Mouse (Mus musculus): ENCODE results near the gene Rhoc. TPM values are rescaled to one million over a fixed set of nuclear protein-coding genes. Genes with fewer than 3 reads are reported as not detected.

Gene Rhoc
- total and polyA plus RNA-seq, 3 experiments = 1.2 to 8.3 (median 7.9) TPM

DNA sequence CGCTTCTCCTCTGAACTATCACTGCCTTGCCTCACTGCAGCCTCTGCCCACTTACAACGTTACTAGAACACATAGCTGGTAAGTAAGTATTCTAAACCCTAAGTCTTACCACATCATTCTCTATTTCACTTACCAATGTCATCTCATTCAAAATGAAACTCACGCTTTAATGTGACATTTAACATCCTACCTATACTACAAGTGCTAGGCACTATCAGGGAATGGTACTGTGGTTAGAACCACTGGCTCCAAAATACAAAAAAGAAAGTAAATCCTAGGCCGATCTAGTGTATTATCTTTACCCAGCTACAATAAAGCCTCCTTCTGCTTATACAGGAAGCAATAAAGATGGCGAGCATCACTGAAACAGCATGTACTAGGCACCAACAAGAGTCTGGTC, 52.9 kb downstream of the Rhoc start:
- dilution Hi-C loops (cut with MboI; ENCODE audit: extremely low pct_ligation_motif_present, extremely low pct_unique_long_range_greater_than_20kb, low sequenced_read_pairs) (no loop called here), in situ Hi-C loops (cut with MboI; ENCODE audit: low pct_ligation_motif_present, low pct_unique_long_range_greater_than_20kb, low sequenced_read_pairs) (no loop called here)
- Histone ChIP-seq H3K27ac (ENCODE audit: insufficient read depth, low read depth) (no peak overlapping the region), H3K27me3 (replicated peaks) (no peaks in the 10 kb centered on the region), H3K4me1 (ENCODE audit: control insufficient read depth in 1 of 2, insufficient read depth in 2 of 2) (0 out of 4 replicates have a peak, but pooled peaks cover 0 to 4% of the 10 kb centered on the region in 2 experiments), H3K9me3 (replicated peaks; ENCODE audit: low read length) (no peaks in the 10 kb centered on the region), H3K4me3 (replicated peaks in 1 of 3; ENCODE audit: low read depth in 2 of 3, low read length in 2 of 3, poor library complexity in 1 of 3) (no peak overlapping the region), H3K9ac (ENCODE audit: insufficient read depth, low read depth) (no peak overlapping the region), H3K4me2 (ENCODE audit: insufficient read depth, low read depth, poor library complexity, severe bottlenecking) (no peak overlapping the region), H3K36me3 (replicated peaks in 1 of 2; ENCODE audit: control insufficient read depth in 1 of 2, insufficient read depth in 1 of 2, low read length in 1 of 2) (peaks cover 35 to 79% of the 10 kb centered on the region in 2 experiments), H3K79me2 (replicated peaks; ENCODE audit: control insufficient read depth, extremely low read depth, insufficient read depth, poor library complexity, severe bottlenecking) (peaks cover 20% of the 10 kb centered on the region)
- no peak for DNase-seq (ENCODE audit: extremely low read depth)
- no peak for TF ChIP-seq ZKSCAN1 (IDR thresholded peaks at IDR 0.05; ENCODE audit: borderline replicate concordance, low read depth, low read length)
- TF ChIP-seq TBP (conservative IDR thresholded peaks at IDR 0.05; ENCODE audit: low read depth, low read length) = no peak
- TF ChIP-seq NELFE (IDR thresholded peaks at IDR 0.05; ENCODE audit: low read depth, low read length) = no peak
- no peak for TF ChIP-seq JUND (conservative IDR thresholded peaks at IDR 0.05; ENCODE audit: low read depth, low read length)

Other genes with a start within 250 kb of the Rhoc start
- gene Slc16a1, start 149.7 kb upstream of the Rhoc start, total RNA-seq (2012; rRNA removed) = 60.3 and 80.5 TPM in 2 replicates
- 192 and 199 TPM in 2 replicates for gene Slc16a1, start 149.7 kb upstream of the Rhoc start, total RNA-seq (2014; rRNA removed)
- gene Slc16a1, start 149.7 kb upstream of the Rhoc start, polyA plus RNA-seq (2012; ENCODE audit: insufficient read length, low read depth) = 95.5 and 97.5 TPM in 2 replicates
- 4.2 and 6.4 TPM in 2 replicates for gene Ppm1j, start 7.3 kb upstream of the Rhoc start, total RNA-seq (2012; rRNA removed)
- 2.1 and 2.7 TPM in 2 replicates for gene Ppm1j, start 7.3 kb upstream of the Rhoc start, total RNA-seq (2014; rRNA removed)
- gene Ppm1j, start 7.3 kb upstream of the Rhoc start, polyA plus RNA-seq (2012; ENCODE audit: insufficient read length, low read depth) = 6.4 and 6.5 TPM in 2 replicates
- gene Fam19a3, start 6.5 kb upstream of the Rhoc start, total RNA-seq (2012; rRNA removed) = 0.04 and 0.08 TPM in 2 replicates
- not detected in 2 replicates for gene Fam19a3, start 6.5 kb upstream of the Rhoc start, total RNA-seq (2014; rRNA removed)
- 0.07 and 0.16 TPM in 2 replicates for gene Fam19a3, start 6.5 kb upstream of the Rhoc start, polyA plus RNA-seq (2012; ENCODE audit: insufficient read length, low read depth)
- 15.2 and 18.4 TPM in 2 replicates for gene Mov10, start 30.2 kb downstream of the Rhoc start, total RNA-seq (2012; rRNA removed)
- gene Mov10, start 30.2 kb downstream of the Rhoc start, total RNA-seq (2014; rRNA removed) = 7.2 and 7.9 TPM in 2 replicates
- 28.0 and 31.9 TPM in 2 replicates for gene Mov10, start 30.2 kb downstream of the Rhoc start, polyA plus RNA-seq (2012; ENCODE audit: insufficient read length, low read depth)
- 10.3 and 10.4 TPM in 2 replicates for gene St7l, start 75.6 kb downstream of the Rhoc start, total RNA-seq (2012; rRNA removed)
- gene St7l, start 75.6 kb downstream of the Rhoc start, total RNA-seq (2014; rRNA removed) = 13.1 and 14.1 TPM in 2 replicates
- gene St7l, start 75.6 kb downstream of the Rhoc start, polyA plus RNA-seq (2012; ENCODE audit: insufficient read length, low read depth) = 6.8 and 8.1 TPM in 2 replicates
- gene Capza1, start 76.1 kb downstream of the Rhoc start, total RNA-seq (2012; rRNA removed) = 113 and 139 TPM in 2 replicates
- 288 and 317 TPM in 2 replicates for gene Capza1, start 76.1 kb downstream of the Rhoc start, total RNA-seq (2014; rRNA removed)
- gene Capza1, start 76.1 kb downstream of the Rhoc start, polyA plus RNA-seq (2012; ENCODE audit: insufficient read length, low read depth) = 120 and 140 TPM in 2 replicates
- gene Wnt2b, start 173.5 kb downstream of the Rhoc start, total RNA-seq (2012; rRNA removed) = not detected in 2 replicates
- gene Wnt2b, start 173.5 kb downstream of the Rhoc start, total RNA-seq (2014; rRNA removed) = not detected in 2 replicates
- gene Wnt2b, start 173.5 kb downstream of the Rhoc start, polyA plus RNA-seq (2012; ENCODE audit: insufficient read length, low read depth) = 0.12 and 0.16 TPM in 2 replicates

Data from CH12.LX (cell line).